Mouse (Mus musculus): ENCODE results near the gene Jkamp.
"Not testable (repeated sequence)": the region's sequence is repeated elsewhere in the genome, so short reads cannot be mapped to it uniquely, and the experiment has no call there.

Gene Jkamp

DNA sequence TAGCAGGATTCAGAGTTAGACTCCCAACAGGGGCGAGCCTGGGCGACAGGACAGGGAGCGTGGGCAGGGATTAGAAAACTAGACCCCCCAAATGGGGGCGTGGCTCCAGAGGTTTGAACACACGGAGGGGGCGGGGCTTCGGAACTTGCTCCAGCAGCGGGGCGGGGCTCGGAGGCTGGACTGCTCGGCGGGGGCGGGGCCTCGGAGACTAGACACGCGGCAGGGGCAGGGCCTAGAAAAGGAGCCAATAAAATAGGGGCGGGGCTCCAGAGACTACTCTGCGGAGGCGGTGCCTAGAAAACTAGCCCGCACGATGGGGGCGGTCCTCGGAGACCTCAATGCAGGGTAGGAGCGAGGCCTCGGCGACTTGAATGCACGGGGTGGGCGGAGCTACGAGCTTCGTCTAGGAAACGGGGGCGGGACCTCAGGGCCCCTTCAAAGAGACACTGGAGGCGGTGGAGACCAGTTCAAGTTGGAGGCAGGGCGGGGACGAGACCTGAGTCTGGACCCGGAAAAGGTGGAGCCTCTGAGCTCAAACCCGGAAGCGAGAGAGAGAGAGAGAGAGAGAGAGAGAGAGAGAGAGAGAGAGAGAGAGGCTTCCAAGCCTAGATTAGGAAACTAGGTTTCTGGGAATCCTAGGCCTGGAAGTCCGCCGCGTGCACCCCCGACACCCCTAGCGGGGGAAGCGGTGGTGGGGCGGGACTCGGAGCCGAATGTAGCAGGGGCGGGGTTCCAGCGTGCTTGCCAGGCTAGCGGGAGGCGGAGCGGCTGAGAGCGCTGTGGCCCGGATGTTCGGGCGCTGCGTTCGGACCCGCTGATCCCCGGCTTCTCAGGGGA is at the start of gene Jkamp, which contains the start of gene L3hypdh:
TSS of gene Jkamp (plus strand) at position 261 of the 837 bp plus-strand sequence.
TSS of gene L3hypdh (minus strand) at position 111 of the 837 bp plus-strand sequence.
- peak; percentile 100 for DNase-seq (ENCODE audit: low spot score)

DNA sequence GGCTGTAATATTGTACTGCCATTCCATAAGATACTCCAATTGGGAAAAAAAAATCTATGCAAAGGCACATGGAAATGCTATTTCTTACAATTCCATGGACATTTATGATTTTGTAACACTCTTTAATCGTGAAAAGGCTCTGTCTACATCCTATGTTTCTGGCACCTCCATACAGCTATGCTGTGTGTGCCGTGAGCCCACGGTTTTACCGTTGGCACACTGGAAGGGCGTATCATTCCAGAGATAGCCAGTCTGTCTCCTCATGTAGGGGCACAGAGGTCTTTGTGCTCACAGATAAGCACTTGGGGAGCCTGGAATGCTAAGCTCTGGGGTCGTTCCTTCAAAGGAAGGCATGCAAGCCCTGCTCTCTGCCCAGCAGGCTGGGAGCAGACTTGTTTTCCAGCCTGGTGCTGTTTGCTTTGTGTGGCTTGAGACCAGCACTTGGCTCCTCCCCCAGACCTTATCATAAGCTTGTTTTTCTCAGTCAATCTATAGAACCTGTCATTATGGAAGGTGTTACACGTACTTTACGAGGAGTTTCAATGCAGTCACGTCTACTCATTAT is 49.2 kb upstream of the Jkamp start:
- no peak for DNase-seq (ENCODE audit: low spot score)

DNA sequence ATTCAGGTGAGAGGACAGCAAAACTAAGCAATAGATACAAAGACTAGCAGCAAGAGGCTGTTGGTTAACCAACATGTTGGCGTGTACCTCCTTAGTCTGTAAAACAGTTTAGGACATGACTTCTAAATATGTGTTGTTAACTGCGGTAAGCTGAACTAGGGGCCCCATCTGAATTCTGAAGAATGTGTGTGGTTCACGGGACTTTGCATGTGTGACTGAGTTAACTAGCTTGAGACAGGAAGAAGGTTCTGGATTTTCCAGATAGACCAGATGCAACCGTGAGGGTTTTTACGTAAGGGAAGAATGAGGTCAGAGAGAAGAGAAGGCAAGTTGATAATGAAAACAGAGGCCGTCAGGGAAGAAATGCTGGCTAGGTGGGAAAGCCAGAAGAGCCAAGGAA is 48.3 kb upstream of the Jkamp start:
- DNase-seq (ENCODE audit: low spot score) = no peak

DNA sequence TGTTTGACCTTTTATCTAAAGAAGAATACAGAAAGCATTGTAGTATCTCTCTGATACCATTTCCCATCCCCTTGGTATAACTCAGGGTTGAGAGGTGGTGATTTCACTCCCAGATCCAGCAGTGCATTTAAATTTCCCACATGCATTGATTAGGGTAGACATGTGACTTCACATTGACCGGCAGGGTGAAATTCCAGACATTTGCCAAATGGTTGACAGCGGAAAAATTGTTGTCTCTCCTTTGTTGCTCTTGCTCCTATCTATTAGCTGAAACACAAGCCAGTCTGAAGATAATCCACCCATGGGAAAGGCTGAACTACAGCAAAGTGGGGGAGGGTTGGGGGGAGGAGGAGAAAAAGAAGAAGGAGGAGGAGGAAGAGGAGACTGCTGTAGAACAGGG is 46.5 kb upstream of the Jkamp start:
- no peak for DNase-seq (ENCODE audit: low spot score)

DNA sequence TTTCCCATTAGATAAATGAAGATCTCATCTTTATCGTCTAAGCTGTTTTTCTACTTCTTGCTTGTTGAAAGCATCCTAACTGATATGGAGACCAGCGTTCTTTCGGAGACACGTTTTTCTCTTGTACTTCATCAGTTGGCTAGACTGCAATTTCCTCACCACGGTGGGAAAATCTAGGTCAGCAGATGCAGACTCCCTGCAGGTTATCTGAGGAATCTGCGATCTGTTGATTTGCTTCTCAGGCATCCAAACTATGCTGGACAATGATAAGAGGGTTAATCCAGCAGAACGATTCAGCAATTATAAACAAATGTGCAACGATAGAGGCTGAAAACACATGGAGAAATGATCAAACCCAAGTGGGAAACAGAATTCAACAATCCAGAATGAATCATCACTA is 45.9 kb upstream of the Jkamp start:
- no peak for DNase-seq (ENCODE audit: low spot score)

DNA sequence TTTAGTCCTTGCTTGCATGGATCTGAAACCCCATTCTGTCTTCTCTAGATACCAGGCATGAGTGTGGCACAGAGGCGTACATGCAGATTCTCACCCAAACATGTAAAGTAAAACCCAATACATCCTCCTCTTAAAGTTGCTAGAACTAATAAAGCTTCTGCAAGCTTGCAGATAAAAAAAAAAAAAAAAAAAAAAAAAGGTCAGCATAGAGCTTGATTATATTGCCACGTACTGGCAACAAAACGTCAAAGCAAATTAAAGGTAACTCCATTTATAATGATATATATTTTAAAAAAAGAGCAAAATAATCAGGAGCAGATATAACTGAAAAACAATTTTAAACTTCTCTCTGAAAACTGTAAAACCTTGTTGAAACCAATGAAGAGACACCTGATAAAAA is 44.2 kb upstream of the Jkamp start:
- DNase-seq (ENCODE audit: low spot score) = no peak

DNA sequence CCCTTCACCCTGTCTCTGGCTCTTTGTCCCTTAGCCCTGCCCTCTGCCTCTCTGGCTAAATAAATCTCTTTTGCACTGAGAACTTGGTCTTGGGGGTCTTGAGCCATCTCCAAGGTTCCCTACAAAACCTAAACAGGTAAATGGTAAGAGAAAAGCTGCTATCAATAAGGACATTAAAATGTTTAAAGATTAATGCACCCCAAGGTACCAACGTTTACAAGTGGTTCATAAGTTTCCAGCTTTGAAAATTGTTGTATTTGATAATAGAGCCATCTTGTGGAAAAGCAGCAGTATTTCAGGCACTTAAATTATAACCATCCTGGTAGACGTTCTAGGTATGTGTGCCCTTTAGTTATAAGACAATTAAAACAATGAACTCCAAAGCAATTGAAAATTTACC is 37.9 kb upstream of the Jkamp start:
- peak; percentile 44 for DNase-seq (ENCODE audit: low spot score)

DNA sequence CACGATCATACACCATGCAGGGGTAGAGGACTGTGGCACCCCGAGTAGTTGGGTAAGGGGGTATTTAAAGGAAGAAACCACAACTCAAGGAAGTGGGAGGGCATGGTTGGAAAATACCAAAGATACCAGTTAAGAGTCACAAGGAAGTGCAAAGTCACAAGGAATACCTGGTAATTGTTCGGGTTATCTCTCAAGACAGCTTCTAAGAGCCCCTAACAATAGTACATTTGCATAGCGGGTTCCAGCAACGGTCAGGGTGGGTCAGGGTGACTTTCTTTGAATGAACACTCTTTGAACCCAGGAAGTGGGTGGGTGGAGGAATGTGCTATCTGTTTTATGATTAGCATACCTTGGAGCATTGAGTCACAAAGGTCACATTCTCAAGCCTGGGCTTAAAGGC is 35.2 kb upstream of the Jkamp start:
- DNase-seq (ENCODE audit: low spot score) = not testable (repeated sequence)

DNA sequence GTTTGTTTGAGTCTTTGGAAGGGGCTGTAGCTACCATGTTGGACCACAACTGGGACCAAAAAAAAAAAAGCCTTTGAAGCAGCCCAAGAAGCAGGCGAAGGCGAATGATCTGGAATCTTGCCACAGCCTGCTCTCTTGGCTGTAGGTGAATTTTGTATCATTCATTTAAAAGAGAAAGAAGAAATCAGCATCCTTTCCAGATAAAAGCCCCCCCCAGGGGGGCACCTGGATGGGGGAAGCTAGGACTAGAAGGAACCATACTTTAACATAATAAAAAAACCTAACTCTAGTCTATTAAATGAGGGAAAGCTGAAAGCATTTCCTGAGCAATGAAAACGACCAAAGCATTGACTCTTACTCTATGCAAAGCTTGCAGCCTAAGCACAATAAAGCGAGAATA is 34.6 kb upstream of the Jkamp start:
- DNase-seq (ENCODE audit: low spot score) = no peak

DNA sequence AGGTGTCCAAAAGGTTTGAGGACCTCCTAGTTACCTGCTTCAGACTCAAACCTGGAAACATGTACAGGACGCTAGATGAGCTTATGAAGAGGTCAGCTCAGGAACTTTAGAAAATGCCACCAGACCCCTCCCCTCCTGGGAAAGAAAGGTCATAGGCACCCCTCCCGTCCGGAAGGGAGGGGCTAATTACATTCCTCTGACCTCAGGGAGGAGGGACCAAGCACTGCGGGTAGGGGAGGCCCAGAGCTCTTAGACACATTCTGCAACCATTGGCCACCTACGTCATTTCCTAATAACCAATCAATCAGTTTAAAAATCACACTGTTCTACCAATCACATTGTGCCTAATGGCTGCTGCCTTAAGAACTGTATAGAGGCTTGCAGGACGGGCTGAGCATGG is 32.8 kb upstream of the Jkamp start:
- DNase-seq (ENCODE audit: low spot score) = no peak

DNA sequence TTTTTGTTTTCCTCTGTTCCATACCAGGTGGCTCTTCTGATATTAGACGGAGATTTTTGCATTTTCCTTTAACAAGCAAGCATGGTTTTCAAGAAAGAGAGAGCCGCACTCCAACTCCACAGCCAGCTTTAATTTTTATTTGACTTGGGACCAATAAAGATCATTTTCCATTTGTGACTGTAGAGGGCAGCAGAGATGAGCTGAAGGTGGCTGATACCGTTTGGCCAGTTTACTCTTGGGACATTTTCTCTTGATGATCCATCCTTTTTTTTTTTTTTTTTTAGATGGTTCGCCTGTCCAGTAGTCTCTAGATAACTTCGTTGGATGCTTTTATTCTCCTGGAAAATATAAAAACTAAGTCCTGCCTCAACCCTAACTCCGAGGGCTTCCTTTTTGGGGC is 32.1 kb upstream of the Jkamp start:
- peak; percentile 47 for DNase-seq (ENCODE audit: low spot score)

DNA sequence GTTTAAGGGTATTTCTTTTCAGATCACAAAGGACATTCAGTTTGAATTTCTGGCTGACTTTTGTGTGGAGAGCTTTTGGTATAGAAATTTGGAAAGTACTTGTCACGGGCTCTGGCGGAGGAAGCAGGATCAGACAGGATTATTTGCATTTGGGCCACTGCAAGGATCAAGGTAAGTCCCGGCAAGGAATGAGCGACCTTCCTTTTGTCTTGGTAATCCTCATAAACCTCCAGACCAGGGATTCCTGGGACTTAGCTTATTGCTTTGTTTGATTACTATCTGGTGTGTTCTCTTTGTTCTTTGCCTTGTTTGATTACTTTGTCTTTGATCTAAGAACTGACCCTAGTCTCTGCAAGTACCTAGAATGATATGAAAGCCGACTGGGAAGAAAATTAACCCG is 31.5 kb upstream of the Jkamp start:
- DNase-seq (ENCODE audit: low spot score) = no peak

DNA sequence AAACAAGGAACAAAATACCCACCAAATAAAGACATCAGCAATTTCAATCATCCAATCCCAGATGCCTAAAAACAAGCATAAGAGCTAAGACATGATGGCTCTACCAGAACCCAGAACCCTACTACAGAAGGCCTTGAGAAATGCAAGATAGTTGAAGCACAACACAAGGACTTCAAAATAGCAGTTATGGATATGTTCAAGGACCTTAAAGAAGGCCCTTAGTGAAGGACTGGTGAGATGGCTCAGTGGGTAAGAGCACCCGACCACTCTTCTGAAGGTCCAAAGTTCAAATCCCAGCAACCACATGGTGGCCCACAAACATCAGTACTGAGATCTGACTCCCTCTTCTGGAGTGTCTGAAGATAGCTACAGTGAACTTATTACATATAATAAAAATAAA is 27.6 kb upstream of the Jkamp start:
- DNase-seq (ENCODE audit: low spot score) = no peak

DNA sequence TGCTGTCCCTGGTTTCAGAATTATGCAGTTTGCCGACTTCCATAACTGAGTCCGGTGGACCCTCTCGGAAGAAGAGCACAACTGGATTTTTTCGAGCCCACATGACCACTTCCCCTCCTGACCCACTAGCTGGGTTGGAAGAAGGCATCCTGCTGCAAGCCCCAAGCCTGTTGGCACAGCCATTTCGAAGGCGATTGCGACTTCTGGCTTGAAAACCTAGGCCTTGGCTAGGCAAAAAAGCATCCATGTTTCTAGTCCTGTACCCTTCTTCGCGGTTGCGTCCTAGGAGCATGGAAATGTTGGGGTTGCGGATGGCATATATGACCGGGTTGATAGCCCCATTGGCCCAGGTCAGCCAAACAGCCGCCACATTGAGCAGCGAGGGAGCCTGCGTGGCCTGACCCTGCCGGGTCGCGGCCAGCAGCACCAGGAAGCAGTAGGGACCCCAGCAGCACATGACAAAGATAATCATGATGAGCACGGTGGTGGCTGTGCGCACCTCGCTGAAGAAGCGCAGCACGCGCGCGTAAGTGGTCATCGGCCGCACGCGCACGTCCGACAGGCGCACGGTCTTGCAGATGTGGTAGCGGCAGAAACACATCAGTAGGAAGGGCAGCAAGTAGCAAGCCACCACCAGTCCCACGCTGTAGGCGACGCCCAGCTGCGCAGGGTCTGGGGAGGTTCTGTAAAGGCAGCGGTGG is 15.6 kb upstream of the Jkamp start:
- no peak for DNase-seq (ENCODE audit: low spot score)

DNA sequence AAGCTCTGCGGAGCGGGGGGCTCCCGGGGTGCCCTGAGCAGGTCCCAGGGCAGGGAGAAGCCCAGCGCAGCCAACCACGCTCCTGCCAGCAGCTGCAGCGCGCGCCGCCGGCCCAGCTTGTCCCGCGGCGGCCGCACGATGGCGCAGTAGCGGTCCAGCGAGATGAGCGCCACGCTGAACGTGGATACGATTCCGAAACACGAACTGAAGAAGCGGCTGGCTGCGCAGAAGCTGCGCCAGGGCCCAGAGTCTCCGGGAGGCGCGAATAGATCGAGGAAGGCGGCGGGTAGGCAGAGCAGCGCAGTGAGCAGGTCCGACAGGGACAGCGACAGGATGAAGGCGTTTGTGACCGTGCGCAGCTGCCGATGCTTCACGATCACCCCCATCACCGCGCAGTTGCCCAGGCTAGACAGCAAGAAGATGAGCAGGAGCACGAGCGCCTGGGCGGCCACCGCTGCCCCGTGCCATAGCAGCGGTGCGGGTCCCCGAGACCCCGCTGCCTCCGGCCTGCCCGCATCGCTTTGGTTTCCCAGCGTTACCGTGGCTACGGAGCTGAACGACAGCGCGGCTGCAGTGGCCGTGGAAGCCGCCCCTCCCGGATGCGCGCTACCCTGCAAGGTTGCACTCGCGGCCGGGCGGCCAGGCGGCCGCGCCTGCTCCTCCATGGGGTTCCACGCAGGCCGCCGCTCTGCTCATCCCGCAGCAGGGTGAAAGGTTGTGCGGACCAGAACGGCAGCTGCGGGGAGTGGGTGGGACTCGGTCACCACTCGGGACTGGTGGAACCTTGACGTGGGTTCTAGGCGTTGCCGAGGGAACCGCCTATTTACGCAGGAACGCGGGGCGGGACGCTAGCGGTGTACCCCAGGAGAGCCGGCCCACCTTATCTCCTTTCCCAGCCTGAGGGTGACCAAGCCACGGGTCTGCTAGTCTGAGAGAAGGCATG is 14.8 kb upstream of the Jkamp start, which contains the start of gene Gpr135:
TSS of gene Gpr135 (minus strand) at position 799 of the 943 bp plus-strand sequence.
- DNase-seq (ENCODE audit: low spot score) = peak; percentile 90

DNA sequence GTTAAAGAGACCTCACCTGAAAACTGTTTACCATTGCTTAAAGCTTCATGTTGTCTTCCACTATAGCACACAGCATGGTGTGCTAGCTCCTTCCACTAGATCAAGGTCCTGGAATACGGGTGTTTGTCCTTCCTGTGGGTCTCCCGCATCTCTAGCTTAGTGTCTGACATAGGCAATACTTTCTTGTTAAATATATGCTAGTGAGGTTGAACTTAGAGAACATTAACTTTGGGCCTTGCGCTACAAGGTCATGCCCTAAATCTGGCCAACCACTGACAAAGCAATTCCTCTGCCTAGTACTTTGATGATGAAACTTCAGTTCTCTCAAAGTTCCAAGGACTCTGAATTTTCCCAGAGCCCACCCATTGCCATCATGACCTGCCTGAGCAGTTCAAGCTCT is 7.1 kb upstream of the Jkamp start:
- no peak for DNase-seq (ENCODE audit: low spot score)

DNA sequence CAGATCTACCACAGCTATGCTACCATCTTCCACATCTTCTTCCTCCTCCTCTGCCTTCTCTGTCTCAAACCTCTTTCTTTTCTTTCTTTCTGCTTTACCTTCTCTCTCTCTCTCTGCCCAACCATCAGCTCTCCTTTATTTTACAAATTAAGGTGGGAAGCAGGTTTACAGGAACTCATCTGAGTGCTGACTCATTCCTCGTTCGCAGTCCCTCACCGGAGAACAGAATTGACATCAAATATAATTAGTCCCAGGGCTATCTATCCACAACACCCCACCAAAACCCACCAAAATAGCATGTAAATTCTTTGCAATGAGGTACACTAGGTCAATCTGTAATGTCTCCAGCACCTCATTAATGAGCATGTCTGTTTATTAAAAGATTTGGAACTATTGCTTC is 3.4 kb upstream of the Jkamp start:
- DNase-seq (ENCODE audit: low spot score) = no peak

DNA sequence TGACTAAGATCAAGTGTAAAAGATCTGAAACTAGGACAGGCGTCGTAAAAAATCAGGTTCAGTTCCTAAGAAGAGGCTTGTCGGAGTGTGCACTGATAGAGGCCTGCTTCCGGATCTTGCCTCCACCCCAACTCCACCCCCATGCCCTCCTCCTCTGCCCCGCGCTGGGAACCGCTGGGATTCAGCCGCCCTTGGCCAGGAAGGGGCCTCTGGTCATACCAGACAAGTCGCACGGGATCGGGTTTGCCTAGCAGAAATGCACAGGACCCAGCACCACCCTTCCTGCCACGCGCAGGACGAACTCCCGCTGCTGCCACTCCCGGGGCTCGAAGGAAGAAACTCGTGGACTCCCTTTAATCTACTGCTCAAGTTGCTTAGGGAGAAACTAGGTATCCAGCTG is 3.0 kb upstream of the Jkamp start:
- DNase-seq (ENCODE audit: low spot score) = no peak

DNA sequence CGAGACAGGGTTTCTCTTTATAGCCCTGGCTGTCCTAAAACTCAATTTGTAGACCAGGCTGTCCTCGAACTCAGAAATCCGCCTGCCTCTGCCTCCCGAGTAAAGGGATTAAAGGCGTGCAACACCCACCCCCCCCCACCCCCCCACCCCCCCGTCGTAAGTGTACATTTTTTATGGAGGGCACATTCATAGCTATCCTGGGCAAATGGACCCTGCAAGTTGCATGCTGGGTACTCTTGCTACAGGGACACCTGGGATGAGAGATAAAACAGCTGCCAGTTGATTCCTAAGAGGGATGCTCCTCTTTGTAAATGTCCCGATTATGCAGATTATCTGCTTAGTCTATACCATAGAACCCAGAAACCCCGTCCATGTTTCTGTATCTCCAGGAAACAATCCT is 2.1 kb upstream of the Jkamp start:
- no peak for DNase-seq (ENCODE audit: low spot score)

DNA sequence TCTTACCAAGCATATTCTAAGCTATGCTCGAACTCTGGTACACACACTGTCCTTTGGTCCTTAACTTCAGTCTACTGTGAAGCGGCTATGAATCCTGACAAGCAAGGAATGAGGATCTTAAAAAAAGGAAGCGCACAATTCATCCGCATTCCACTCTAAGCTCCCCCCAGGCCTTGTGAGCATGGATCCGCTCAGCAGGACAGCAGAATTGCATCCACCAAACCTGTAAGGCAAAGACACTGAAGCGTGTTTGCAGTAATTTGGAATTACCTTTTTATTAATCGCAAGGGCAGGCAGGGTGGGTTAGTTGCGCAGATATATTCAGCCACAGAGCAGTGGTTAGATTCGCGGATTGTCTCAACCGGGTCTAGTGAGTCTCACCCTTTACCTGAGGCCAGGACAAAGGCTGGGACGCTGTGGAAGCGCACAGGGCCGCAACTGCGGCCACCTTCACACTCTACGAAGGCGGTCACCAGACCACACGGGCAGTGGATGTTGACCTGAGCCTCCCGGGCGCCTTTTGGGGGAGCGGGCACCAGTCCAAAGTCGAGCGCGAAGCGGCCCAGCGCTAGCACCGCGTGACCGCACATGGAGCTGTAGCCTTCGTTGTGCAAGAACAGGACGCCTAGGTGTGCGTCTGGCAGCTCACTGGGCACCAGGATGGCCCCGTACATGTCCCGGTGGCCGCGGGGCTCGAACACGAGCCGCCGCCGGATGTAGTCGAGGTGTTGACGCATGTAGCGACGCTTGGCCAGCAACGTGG is 947 bp upstream of the Jkamp start:
- peak; percentile 49 for DNase-seq (ENCODE audit: low spot score)

DNA sequence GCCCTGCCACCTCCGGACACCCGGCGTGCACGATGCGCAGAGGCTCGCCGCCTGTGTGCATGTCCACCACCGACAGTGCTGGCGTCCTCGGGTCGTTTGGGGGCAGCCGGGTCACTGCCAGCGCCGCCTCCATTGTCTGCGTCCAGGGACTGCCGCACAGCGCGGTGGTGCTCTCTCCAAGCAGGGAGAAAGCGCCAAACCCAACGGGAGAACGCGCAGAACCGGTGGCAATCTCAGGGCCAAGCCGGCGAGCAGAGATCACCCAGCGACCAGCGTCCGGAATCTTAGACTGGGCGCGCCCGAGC is 413 bp upstream of the Jkamp start:
- DNase-seq (ENCODE audit: low spot score) = no peak
